Mouse (Mus musculus): ENCODE measurements around the gene Rbks.

Gene Rbks

DNA sequence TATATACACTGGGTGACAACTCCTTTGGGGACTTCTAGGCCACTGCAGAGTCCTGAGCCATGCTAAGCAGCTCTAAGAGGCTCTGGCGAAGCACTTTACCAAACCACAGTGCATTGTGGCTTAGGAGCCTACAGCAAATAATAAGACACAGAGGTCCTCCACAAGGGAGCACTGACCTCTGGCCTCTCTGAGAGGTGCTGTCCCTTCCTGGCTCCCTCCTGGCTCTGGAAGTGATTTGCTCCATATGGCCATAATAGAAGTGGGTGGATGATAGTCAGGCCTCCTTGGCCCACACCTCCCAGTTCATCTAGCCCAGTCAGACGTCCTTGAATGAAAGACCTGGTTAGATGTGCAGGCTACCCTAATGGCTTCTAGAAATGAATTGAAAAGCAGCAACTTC lies 109.4 kb downstream of the Rbks start:
- no peak for DNase-seq (ENCODE audit: low read depth, low spot score)

DNA sequence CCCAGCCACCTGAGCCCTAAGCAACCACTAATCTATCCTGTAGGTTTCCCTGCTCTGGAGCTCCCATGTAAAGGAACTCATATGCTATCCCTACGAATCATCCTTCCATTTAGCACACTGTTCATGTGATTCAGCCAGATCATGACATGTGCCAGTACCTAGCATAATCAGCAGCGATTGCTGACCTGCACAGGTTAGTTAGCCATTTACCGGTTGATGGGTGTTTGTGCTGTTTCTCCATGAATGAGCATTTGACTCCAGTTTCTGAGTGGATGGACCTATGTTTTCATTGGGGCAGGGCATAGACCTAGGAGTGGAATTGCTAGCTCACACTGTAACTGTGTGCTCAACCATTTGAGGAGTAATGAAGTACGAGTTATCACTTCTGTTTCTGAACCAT lies 111.9 kb downstream of the Rbks start:
- no peak for DNase-seq (ENCODE audit: low read depth, low spot score)

DNA sequence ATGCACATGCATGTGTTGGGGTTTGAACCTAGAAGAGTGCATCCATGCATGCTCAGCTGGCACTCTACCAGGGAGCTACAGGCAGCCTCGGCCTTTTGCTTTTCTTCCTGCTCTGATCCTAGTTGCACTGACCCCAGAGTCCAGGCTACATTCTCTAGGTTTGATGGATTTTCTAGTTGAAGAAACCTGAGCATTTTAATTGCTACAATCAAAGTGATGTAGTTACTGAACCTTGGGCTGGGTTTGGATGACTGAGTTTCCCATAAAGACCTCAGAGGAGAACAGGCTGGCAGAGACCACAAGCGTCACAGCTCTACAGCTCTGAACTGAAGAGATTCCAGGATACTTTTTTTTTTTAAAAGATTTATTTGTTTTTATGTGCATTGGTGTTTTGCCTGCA lies 114.2 kb downstream of the Rbks start:
- no peak for DNase-seq (ENCODE audit: low read depth, low spot score)

DNA sequence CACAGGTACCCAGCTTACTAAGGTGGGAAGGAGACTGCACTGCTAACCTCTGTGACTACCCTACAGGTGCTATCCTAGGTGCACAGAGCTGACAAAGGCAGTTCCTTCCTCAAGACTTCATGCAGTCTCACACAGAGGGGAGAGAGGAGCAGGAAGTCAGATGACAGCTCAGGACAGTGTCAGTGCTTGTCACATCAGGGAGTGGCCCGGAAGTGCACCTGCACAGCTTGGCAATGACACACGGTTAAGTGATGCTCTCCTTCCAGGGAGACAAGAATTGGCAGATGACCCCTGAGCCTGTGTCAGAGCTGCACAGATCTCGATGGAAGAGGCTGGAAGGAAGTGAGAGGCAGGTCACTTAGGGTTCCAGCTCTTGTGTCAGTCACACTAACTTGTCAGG lies 115.5 kb downstream of the Rbks start:
- no peak for DNase-seq (ENCODE audit: low read depth, low spot score)

DNA sequence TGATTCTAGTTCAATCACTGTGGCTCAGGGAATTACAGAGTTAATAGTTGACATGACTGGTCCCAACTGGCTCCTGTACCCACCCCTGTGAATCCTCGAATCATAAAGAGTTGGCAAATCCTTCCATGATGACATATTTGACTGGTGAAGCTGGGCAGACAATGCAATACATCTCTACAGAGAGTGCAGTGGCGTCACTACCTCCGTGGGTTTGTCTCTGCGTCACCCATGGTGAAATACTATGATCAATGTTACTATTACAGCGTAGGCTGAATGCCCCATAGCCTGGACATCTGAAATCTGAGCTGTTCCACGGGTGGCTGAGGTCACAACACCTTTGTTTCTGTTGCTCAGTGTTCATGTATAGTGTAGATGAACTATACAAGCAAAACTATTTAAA lies 116.2 kb downstream of the Rbks start:
- no peak for DNase-seq (ENCODE audit: low read depth, low spot score)

DNA sequence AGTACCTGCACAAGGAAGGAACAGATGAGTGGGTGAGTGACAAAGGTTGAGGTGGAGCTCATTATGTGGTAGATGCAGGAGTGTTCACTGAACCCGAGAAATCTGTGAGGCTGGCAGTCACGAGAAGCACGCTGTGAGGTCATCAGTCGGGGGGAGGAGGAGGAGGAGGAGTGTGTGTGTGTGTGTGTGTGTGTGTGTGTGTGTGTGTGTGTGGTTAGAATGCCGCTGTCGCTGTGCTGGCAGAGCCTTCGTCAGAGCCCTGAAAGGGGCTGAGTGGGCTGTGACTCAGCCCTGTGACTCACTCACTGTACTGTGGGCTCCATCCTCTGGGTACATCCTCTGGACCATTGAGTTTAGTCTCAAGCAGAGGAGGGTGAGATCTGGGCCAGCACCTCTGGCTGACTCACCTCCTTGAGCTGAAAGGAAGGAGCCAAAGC lies 120.9 kb downstream of the Rbks start:
- DNase-seq (ENCODE audit: low read depth, low spot score) = no peak
